Mouse (Mus musculus) cerebellum, adult 18-20 months (tissue): ENCODE data around the gene Kcnh5.
A peak's percentile ranks its signal among the peaks of the same experiment; 100 is the strongest.

Source experiments
- DNase-seq, 2 experiments: peaks; one replicate each; pipeline ENCODE4 v3.0.0; 2021

Kcnh5 gene

GRCm38 (mm10) chr12:75176691-75177645 lies at the start of gene Kcnh5:
Gene Kcnh5, minus strand, starts transcription at chr12:75177332.
- DNase-seq: peak; percentile 8 to 21

- no peak for DNase-seq
Observed at GRCm38 (mm10) chr12:75223966-75224365, 46.8 kb upstream of the Kcnh5 start.

GRCm38 (mm10) chr12:75189413-75189812 lies 12.3 kb upstream of the Kcnh5 start:
- DNase-seq: no peak

- no peak for DNase-seq
Observed at GRCm38 (mm10) chr12:75182646-75183045, 5.5 kb upstream of the Kcnh5 start.

- no peak for DNase-seq
Observed at GRCm38 (mm10) chr12:75179491-75179890, 2.4 kb upstream of the Kcnh5 start.

- no peak for DNase-seq
Observed at GRCm38 (mm10) chr12:75177646-75178030, 506 bp upstream of the Kcnh5 start.

- DNase-seq: no peak
Observed at GRCm38 (mm10) chr12:75175931-75176565, 1.1 kb downstream of the Kcnh5 start.

- no peak for DNase-seq
Observed at GRCm38 (mm10) chr12:75170970-75171369, 6.2 kb downstream of the Kcnh5 start.

- DNase-seq: no peak
Observed at GRCm38 (mm10) chr12:75153076-75153568, 24.0 kb downstream of the Kcnh5 start.

- DNase-seq: no peak
Observed at GRCm38 (mm10) chr12:75139792-75140191, 37.3 kb downstream of the Kcnh5 start.

GRCm38 (mm10) chr12:75091921-75092320 lies 85.2 kb downstream of the Kcnh5 start:
- no peak for DNase-seq

- DNase-seq: no peak
Observed at GRCm38 (mm10) chr12:75090957-75091356, 86.2 kb downstream of the Kcnh5 start.

- no peak for DNase-seq
Observed at GRCm38 (mm10) chr12:75077175-75077574, 100.0 kb downstream of the Kcnh5 start.

- DNase-seq: no peak
Observed at GRCm38 (mm10) chr12:75071043-75071442, 106.1 kb downstream of the Kcnh5 start.

- no peak for DNase-seq
Observed at GRCm38 (mm10) chr12:75062571-75062970, 114.6 kb downstream of the Kcnh5 start.

- peak in 1 of 2 experiments; percentile 3 for DNase-seq
Observed at GRCm38 (mm10) chr12:75061731-75062130, 115.4 kb downstream of the Kcnh5 start.

- no peak for DNase-seq
Observed at GRCm38 (mm10) chr12:75053731-75054130, 123.4 kb downstream of the Kcnh5 start.

- no peak for DNase-seq
Observed at GRCm38 (mm10) chr12:75036694-75037093, 140.4 kb downstream of the Kcnh5 start.

GRCm38 (mm10) chr12:75031970-75032864 lies 144.9 kb downstream of the Kcnh5 start:
- no peak for DNase-seq

- DNase-seq: no peak
Observed at GRCm38 (mm10) chr12:74971187-74971586, 205.9 kb downstream of the Kcnh5 start.

GRCm38 (mm10) chr12:74969420-74969819 lies 207.7 kb downstream of the Kcnh5 start:
- no peak for DNase-seq

GRCm38 (mm10) chr12:74966266-74966665 lies 210.9 kb downstream of the Kcnh5 start:
- DNase-seq: no peak

GRCm38 (mm10) chr12:74952661-74953060 lies 224.5 kb downstream of the Kcnh5 start:
- no peak for DNase-seq
